Mouse (Mus musculus) spleen, adult 2 months (tissue): ENCODE data around the gene Megf9.

Source experiments
- CTCF ChIP-seq: fragments of 200-500 bp; IDR thresholded peaks from 2 replicates; pipeline ENCODE4 v1.5.1; 2011; ENCODE audit warnings: mild to moderate bottlenecking, inconsistent platforms; ENCODE audit not compliant: insufficient read depth, insufficient read length, insufficient replicate concordance; ENCODE audit errors: extremely low read depth
- POLR2A ChIP-seq: fragments of 200-500 bp; IDR thresholded peaks from 2 replicates; pipeline ENCODE4 v1.6.1; 2011; ENCODE audit warnings: low read depth, low read length, inconsistent platforms

GRCm38 (mm10) chr4:70452161-70452560 lies 82.6 kb downstream of the Megf9 start:
- TF ChIP-seq POLR2A = no peak
- TF ChIP-seq CTCF = no peak
